Mouse (Mus musculus) thymus, adult 2 months (tissue): ENCODE measurements at regions not wholly inside any gene's neighbourhood (a gene's known extent, or its start where the extent isn't known, plus 50 kb on each side); places are given as distances from the start of the nearest gene placed in this dataset.

ENCODE experiments used
- CTCF ChIP-seq: fragments of 200-500 bp; IDR thresholded peaks from 2 replicates; pipeline ENCODE4 v1.5.1; 2012; ENCODE audit warnings: mild to moderate bottlenecking, control low read depth, low read length, moderate library complexity, borderline replicate concordance; ENCODE audit not compliant: control insufficient read depth, poor library complexity, insufficient read depth; ENCODE audit errors: extremely low read depth
- POLR2A ChIP-seq: fragments of 200-500 bp; IDR thresholded peaks from 2 replicates; pipeline ENCODE4 v1.6.1; 2012; ENCODE audit warnings: mild to moderate bottlenecking, low read length, control low read depth, moderate library complexity; ENCODE audit not compliant: control insufficient read depth, poor library complexity, insufficient read depth; ENCODE audit errors: extremely low read depth

DNA sequence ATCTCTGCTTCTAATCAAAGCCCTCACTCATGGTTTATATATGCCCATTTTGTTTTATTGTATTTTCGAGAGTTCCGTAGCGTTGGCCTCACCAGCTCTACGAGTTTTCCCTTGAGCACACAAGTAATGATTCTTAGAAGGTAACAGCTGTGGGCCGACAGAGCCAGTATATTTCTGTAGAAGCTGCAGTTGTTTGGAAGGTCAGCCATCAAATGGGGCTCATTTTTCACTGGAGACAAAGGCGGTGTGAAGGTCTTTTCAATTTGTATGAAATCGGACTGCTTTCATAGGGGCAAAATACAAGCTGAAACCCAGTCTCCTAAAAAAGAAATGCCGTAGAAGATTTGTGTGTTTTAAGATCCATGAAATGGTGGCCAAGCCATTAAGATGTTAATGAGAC, 307.9 kb downstream of the Qk start:
- TF ChIP-seq CTCF (no peak), POLR2A (no peak)
